Mouse (Mus musculus): Measurements from ENCODE around the gene Dpm1. TPM values are rescaled to one million over a fixed set of nuclear protein-coding genes. Genes with fewer than 3 reads are reported as not detected.

The Dpm1 gene
- polyA plus RNA-seq, 1 experiment, result 22.4 TPM

GRCm38 (mm10) chr2:168168892-168169799, 61.2 kb downstream of the Dpm1 start:
- TF ChIP-seq POLR2A (IDR thresholded peaks at IDR 0.05; ENCODE audit: extremely low read depth, insufficient read depth, low read length) (no peak), CTCF (IDR thresholded peaks at IDR 0.05; ENCODE audit: extremely low read depth, insufficient read depth, low read length) (no peak)
- no peaks in the 10 kb centered on the region for H3K4me1 ChIP-seq (ENCODE audit: control insufficient read depth, insufficient read depth, low read length)
- H3K4me3 ChIP-seq (ENCODE audit: insufficient read depth, low read length), result no peak overlapping the region
- no peak overlapping the region for H3K27ac ChIP-seq (ENCODE audit: insufficient read depth, low read length)

- Histone ChIP-seq H3K4me3 (ENCODE audit: insufficient read depth, low read length) (no peak overlapping the region), H3K27ac (ENCODE audit: insufficient read depth, low read length) (no peak overlapping the region), H3K4me1 (ENCODE audit: control insufficient read depth, insufficient read depth, low read length) (no peaks in the 10 kb centered on the region)
- TF ChIP-seq CTCF (IDR thresholded peaks at IDR 0.05; ENCODE audit: extremely low read depth, insufficient read depth, low read length) (no peak), POLR2A (IDR thresholded peaks at IDR 0.05; ENCODE audit: extremely low read depth, insufficient read depth, low read length) (no peak)
Observed at GRCm38 (mm10) chr2:168167781-168168180, 62.6 kb downstream of the Dpm1 start.

GRCm38 (mm10) chr2:168166750-168167460, 63.5 kb downstream of the Dpm1 start:
- H3K4me3 ChIP-seq (ENCODE audit: insufficient read depth, low read length), result no peak overlapping the region
- no peak for TF ChIP-seq CTCF (IDR thresholded peaks at IDR 0.05; ENCODE audit: extremely low read depth, insufficient read depth, low read length)
- no peak for TF ChIP-seq POLR2A (IDR thresholded peaks at IDR 0.05; ENCODE audit: extremely low read depth, insufficient read depth, low read length)

GRCm38 (mm10) chr2:168161978-168162377, 68.4 kb downstream of the Dpm1 start:
- H3K27ac ChIP-seq (ENCODE audit: insufficient read depth, low read length), result no peak overlapping the region
- TF ChIP-seq CTCF (IDR thresholded peaks at IDR 0.05; ENCODE audit: extremely low read depth, insufficient read depth, low read length) (no peak), POLR2A (IDR thresholded peaks at IDR 0.05; ENCODE audit: extremely low read depth, insufficient read depth, low read length) (no peak)
- no peak overlapping the region for H3K4me3 ChIP-seq (ENCODE audit: insufficient read depth, low read length)
- H3K4me1 ChIP-seq (ENCODE audit: control insufficient read depth, insufficient read depth, low read length), result peaks cover 2% of the 10 kb centered on the region; the same call in 1 of the 2 replicates

More at GRCm38 (mm10) chr2:168166750-168167460, 63.5 kb downstream of the Dpm1 start:
- Histone ChIP-seq H3K27ac (ENCODE audit: insufficient read depth, low read length) (no peak overlapping the region), H3K4me1 (ENCODE audit: control insufficient read depth, insufficient read depth, low read length) (no peaks in the 10 kb centered on the region)

GRCm38 (mm10) chr2:168161514-168161971, 68.8 kb downstream of the Dpm1 start:
- peak overlapping the region; percentile 13; the same call in 1 of the 2 replicates for H3K4me3 ChIP-seq (ENCODE audit: insufficient read depth, low read length)
- H3K27ac ChIP-seq (ENCODE audit: insufficient read depth, low read length), result no peak overlapping the region
- peaks cover 2% of the 10 kb centered on the region; the same call in 1 of the 2 replicates for H3K4me1 ChIP-seq (ENCODE audit: control insufficient read depth, insufficient read depth, low read length)
- TF ChIP-seq POLR2A (IDR thresholded peaks at IDR 0.05; ENCODE audit: extremely low read depth, insufficient read depth, low read length) (no peak), CTCF (IDR thresholded peaks at IDR 0.05; ENCODE audit: extremely low read depth, insufficient read depth, low read length) (no peak)

GRCm38 (mm10) chr2:168160370-168160930, 69.9 kb downstream of the Dpm1 start:
- H3K4me1 ChIP-seq (ENCODE audit: control insufficient read depth, insufficient read depth, low read length), result peaks cover 2% of the 10 kb centered on the region; the same call in 1 of the 2 replicates
- no peak overlapping the region for H3K4me3 ChIP-seq (ENCODE audit: insufficient read depth, low read length)
- no peak overlapping the region for H3K27ac ChIP-seq (ENCODE audit: insufficient read depth, low read length)
- no peak for TF ChIP-seq POLR2A (IDR thresholded peaks at IDR 0.05; ENCODE audit: extremely low read depth, insufficient read depth, low read length)
- no peak for TF ChIP-seq CTCF (IDR thresholded peaks at IDR 0.05; ENCODE audit: extremely low read depth, insufficient read depth, low read length)

Other genes with a start within 250 kb of the Dpm1 start
- gene Ripor3, start 220.0 kb downstream of the Dpm1 start, polyA plus RNA-seq (2012; rRNA removed), result 0.40 and 0.50 TPM in 2 replicates
- gene Pard6b, start 149.6 kb downstream of the Dpm1 start, polyA plus RNA-seq (2012; rRNA removed), result 3.3 and 3.6 TPM in 2 replicates
- 33.0 and 34.5 TPM in 2 replicates for gene Adnp, start 23.5 kb downstream of the Dpm1 start, polyA plus RNA-seq (2012; rRNA removed)
- 32.5 and 36.9 TPM in 2 replicates for gene Gm20716, start 227 bp downstream of the Dpm1 start, polyA plus RNA-seq (2012; rRNA removed)
- gene Mocs3, start within 50 bp of the Dpm1 start, polyA plus RNA-seq (2012; rRNA removed), result 13.9 and 14.6 TPM in 2 replicates
- 5.9 and 7.2 TPM in 2 replicates for gene Kcng1, start 51.1 kb upstream of the Dpm1 start, polyA plus RNA-seq (2012; rRNA removed)

Data from cortical plate, adult 2 months (tissue).